Mouse (Mus musculus): ENCODE measurements around the gene Tmem178b. TPM values are rescaled to one million over a fixed set of nuclear protein-coding genes. Genes with fewer than 3 reads are reported as not detected.

Gene Tmem178b
- polyA plus RNA-seq, 1 experiment from 2014 or later: 0.15 TPM

DNA sequence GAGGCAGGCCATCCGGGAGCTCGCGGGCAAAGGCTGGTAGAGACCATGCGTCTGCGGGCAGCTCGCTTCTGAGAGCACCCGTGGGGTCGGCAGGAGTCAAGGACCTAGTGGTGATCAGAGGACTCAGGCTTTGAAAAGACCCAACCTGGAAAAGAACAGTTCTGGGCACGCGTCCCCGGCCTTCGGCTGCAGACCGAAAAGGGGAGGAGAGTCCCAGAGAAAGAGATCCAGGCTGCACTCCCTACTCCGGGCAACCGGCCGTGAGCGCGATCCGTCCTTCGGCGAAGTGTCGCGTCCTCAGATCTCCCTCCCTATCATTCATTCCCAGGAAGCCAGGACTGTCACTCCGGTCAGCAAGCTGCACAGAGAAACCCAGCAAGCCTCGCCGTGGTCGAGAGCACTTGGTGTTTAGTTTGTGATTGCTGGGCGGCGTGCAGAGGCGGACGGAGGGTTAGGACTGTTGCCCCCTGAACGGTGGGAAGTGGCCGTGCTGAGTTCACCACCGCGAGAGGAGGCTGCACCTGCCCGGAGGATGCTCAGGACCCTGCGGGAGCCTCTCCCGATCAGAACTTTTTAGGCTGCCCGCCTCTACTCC lies 668 bp upstream of the Tmem178b start:
- peaks cover 53% of the 10 kb centered on the region for H3K27me3 ChIP-seq (ENCODE audit: control insufficient read depth, insufficient read depth, low read length)
- H3K4me2 ChIP-seq (replicated peaks; ENCODE audit: low read depth, low read length): peak overlapping the region; percentile 96
- no peaks in the 10 kb centered on the region for H3K36me3 ChIP-seq (ENCODE audit: control insufficient read depth, insufficient read depth, low read length)
- H3K27ac ChIP-seq (ENCODE audit: low read depth, low read length): no peak overlapping the region
- peak; percentile 21; the same call in 1 of the 2 replicates for ATAC-seq (ENCODE audit: low FRiP score, low TSS enrichment)
- H3K4me1 ChIP-seq (ENCODE audit: control insufficient read depth, insufficient read depth, low read length): no peaks in the 10 kb centered on the region
- H3K4me3 ChIP-seq (ENCODE audit: low read length): peak overlapping the region; percentile 51
- H3K9me3 ChIP-seq (ENCODE audit: control insufficient read depth, low read length): no peaks in the 10 kb centered on the region
- WGBS: 0% methylated on average over 37 of the region's 39 CpGs
- peak overlapping the region; percentile 13; the same call in 1 of the 2 replicates for H3K9ac ChIP-seq (ENCODE audit: low read depth, low read length)

- Histone ChIP-seq H3K36me3 (ENCODE audit: control insufficient read depth, insufficient read depth, low read length) (no peaks in the 10 kb centered on the region), H3K4me1 (ENCODE audit: control insufficient read depth, insufficient read depth, low read length) (no peaks in the 10 kb centered on the region), H3K27me3 (ENCODE audit: control insufficient read depth, insufficient read depth, low read length) (peaks cover 44% of the 10 kb centered on the region), H3K4me2 (replicated peaks; ENCODE audit: low read depth, low read length) (no peak overlapping the region), H3K27ac (ENCODE audit: low read depth, low read length) (no peak overlapping the region), H3K4me3 (ENCODE audit: low read length) (no peak overlapping the region), H3K9ac (ENCODE audit: low read depth, low read length) (no peak overlapping the region), H3K9me3 (ENCODE audit: control insufficient read depth, low read length) (no peaks in the 10 kb centered on the region)
- 61% methylated on average over 4 of the region's 4 CpGs for WGBS
- no peak for ATAC-seq (ENCODE audit: low FRiP score, low TSS enrichment)
Measured at GRCm38 (mm10) chr6:39875186-39875585, 2.1 kb downstream of the Tmem178b start.

GRCm38 (mm10) chr6:39876444-39876843 lies 3.4 kb downstream of the Tmem178b start:
- Histone ChIP-seq H3K9ac (ENCODE audit: low read depth, low read length) (no peak overlapping the region), H3K4me2 (replicated peaks; ENCODE audit: low read depth, low read length) (no peak overlapping the region), H3K27ac (ENCODE audit: low read depth, low read length) (no peak overlapping the region), H3K4me3 (ENCODE audit: low read length) (no peak overlapping the region), H3K4me1 (ENCODE audit: control insufficient read depth, insufficient read depth, low read length) (no peaks in the 10 kb centered on the region), H3K27me3 (ENCODE audit: control insufficient read depth, insufficient read depth, low read length) (peaks cover 40% of the 10 kb centered on the region), H3K9me3 (ENCODE audit: control insufficient read depth, low read length) (no peaks in the 10 kb centered on the region), H3K36me3 (ENCODE audit: control insufficient read depth, insufficient read depth, low read length) (no peaks in the 10 kb centered on the region)
- WGBS: 76% methylated on average over 3 of the region's 3 CpGs
- no peak for ATAC-seq (ENCODE audit: low FRiP score, low TSS enrichment)

DNA sequence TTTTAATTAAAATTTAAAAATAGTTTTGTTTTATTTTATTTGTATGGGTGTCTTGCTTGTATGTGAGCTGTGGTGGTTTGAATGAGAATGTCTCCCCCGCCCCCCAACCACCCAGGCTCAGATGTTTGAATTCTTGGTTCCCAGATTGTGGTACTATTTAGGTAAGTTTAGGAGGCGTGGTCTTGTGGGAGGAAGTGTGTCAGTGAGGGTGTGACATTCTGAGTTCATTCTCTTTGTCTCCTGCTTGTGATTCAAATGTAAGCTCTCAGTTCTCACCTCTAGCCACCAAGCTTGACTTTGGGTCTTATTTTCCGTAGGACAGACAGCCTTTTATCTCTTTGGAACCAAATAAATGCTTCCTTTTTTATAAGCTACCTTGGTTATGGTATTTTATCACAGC lies 17.7 kb downstream of the Tmem178b start:
- no peak overlapping the region for H3K27ac ChIP-seq (ENCODE audit: low read depth, low read length)
- H3K9ac ChIP-seq (ENCODE audit: low read depth, low read length): no peak overlapping the region
- H3K27me3 ChIP-seq (ENCODE audit: control insufficient read depth, insufficient read depth, low read length): no peaks in the 10 kb centered on the region
- H3K36me3 ChIP-seq (ENCODE audit: control insufficient read depth, insufficient read depth, low read length): no peaks in the 10 kb centered on the region
- no peak overlapping the region for H3K4me2 ChIP-seq (replicated peaks; ENCODE audit: low read depth, low read length)
- H3K4me1 ChIP-seq (ENCODE audit: control insufficient read depth, insufficient read depth, low read length): no peaks in the 10 kb centered on the region
- H3K4me3 ChIP-seq (ENCODE audit: low read length): no peak overlapping the region
- H3K9me3 ChIP-seq (ENCODE audit: control insufficient read depth, low read length): no peaks in the 10 kb centered on the region
- no peak for ATAC-seq (ENCODE audit: low FRiP score, low TSS enrichment)
- WGBS: 61% methylated on average over 3 of the region's 3 CpGs

- H3K27ac ChIP-seq (ENCODE audit: low read depth, low read length): no peak overlapping the region
- 83% methylated on average over 3 of the region's 3 CpGs for WGBS
- no peaks in the 10 kb centered on the region for H3K36me3 ChIP-seq (ENCODE audit: control insufficient read depth, insufficient read depth, low read length)
- H3K9ac ChIP-seq (ENCODE audit: low read depth, low read length): no peak overlapping the region
- no peaks in the 10 kb centered on the region for H3K9me3 ChIP-seq (ENCODE audit: control insufficient read depth, low read length)
- H3K4me2 ChIP-seq (replicated peaks; ENCODE audit: low read depth, low read length): no peak overlapping the region
- no peaks in the 10 kb centered on the region for H3K4me1 ChIP-seq (ENCODE audit: control insufficient read depth, insufficient read depth, low read length)
- no peak for ATAC-seq (ENCODE audit: low FRiP score, low TSS enrichment)
- no peak overlapping the region for H3K4me3 ChIP-seq (ENCODE audit: low read length)
- no peaks in the 10 kb centered on the region for H3K27me3 ChIP-seq (ENCODE audit: control insufficient read depth, insufficient read depth, low read length)
Measured at GRCm38 (mm10) chr6:39896500-39896899, 23.4 kb downstream of the Tmem178b start.

DNA sequence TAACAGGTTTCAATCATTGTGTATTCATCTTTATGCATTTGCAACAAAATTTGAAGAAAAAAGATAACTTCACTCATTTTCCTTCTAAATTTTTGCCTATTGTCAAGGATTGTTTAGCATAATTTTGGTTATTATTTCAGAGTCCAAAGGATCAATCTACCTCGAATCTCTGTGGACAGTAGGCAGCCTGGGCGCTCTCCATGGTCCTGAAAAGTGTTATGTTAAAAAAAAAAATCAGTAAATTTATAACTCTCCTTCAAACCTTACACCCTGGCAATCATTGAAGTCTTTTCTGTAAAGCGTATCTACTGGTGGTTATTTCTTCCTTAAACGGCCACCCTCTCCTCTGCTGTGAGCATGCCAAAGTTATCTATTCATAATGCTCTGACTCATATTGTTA lies 26.2 kb downstream of the Tmem178b start:
- H3K27me3 ChIP-seq (ENCODE audit: control insufficient read depth, insufficient read depth, low read length): no peaks in the 10 kb centered on the region
- no peak overlapping the region for H3K9ac ChIP-seq (ENCODE audit: low read depth, low read length)
- WGBS: 42% methylated on average over 4 of the region's 4 CpGs
- no peak for ATAC-seq (ENCODE audit: low FRiP score, low TSS enrichment)
- no peak overlapping the region for H3K4me3 ChIP-seq (ENCODE audit: low read length)
- no peaks in the 10 kb centered on the region for H3K9me3 ChIP-seq (ENCODE audit: control insufficient read depth, low read length)
- H3K4me1 ChIP-seq (ENCODE audit: control insufficient read depth, insufficient read depth, low read length): no peaks in the 10 kb centered on the region
- no peak overlapping the region for H3K27ac ChIP-seq (ENCODE audit: low read depth, low read length)
- no peaks in the 10 kb centered on the region for H3K36me3 ChIP-seq (ENCODE audit: control insufficient read depth, insufficient read depth, low read length)
- no peak overlapping the region for H3K4me2 ChIP-seq (replicated peaks; ENCODE audit: low read depth, low read length)

DNA sequence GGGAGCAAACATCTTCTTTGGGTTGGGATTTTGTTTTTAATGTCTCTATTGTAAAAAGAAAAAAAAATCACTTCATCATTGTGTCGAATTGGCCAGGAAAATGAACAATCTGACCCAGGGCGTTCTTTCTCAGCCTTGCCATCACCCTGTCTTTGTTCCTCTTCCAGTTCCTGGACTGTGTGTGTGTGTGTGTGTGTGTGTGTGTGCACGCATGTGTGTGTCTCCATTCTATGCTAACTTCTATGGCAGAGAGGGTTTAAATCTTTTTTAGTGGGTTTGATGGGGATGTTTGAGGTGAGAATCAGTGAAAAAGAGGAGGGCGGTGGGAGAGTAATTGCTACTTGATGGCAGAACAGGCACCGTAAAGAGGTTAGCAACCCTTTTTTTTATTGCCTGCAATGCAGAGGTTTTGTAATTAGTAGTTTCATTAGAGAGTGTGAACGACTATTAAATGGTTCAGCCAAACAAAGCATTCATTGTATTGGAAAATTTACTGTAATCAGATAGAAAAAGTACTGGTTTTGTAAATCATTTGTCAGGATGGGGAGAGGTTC lies 30.2 kb downstream of the Tmem178b start:
- Histone ChIP-seq H3K9ac (ENCODE audit: low read depth, low read length) (no peak overlapping the region), H3K4me3 (ENCODE audit: low read length) (no peak overlapping the region), H3K27ac (ENCODE audit: low read depth, low read length) (no peak overlapping the region), H3K36me3 (ENCODE audit: control insufficient read depth, insufficient read depth, low read length) (no peaks in the 10 kb centered on the region), H3K4me2 (replicated peaks; ENCODE audit: low read depth, low read length) (no peak overlapping the region), H3K4me1 (ENCODE audit: control insufficient read depth, insufficient read depth, low read length) (no peaks in the 10 kb centered on the region), H3K27me3 (ENCODE audit: control insufficient read depth, insufficient read depth, low read length) (no peaks in the 10 kb centered on the region), H3K9me3 (ENCODE audit: control insufficient read depth, low read length) (no peaks in the 10 kb centered on the region)
- WGBS: 40% methylated on average over 6 of the region's 6 CpGs
- ATAC-seq (ENCODE audit: low FRiP score, low TSS enrichment): no peak

DNA sequence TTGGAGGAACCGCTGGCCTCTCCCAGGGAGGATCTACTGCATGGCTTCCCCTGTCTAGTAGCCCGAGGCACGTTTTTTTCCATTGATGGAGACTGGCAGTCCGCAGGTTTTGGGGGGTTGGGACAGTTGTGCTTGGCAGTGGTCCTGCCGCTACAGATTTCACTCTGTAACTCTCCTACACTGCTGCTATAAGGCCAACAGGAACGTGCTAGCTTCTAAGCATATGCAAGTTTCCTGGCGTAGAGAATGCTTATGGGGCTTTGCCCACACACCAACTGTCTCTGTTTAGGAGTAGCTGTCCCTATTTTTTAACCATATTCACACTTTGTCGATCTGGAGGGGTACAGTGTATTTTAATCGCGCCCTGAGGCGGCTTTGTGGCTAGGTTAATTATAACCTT lies 30.8 kb downstream of the Tmem178b start:
- Histone ChIP-seq H3K9ac (ENCODE audit: low read depth, low read length) (no peak overlapping the region), H3K4me2 (replicated peaks; ENCODE audit: low read depth, low read length) (no peak overlapping the region), H3K27ac (ENCODE audit: low read depth, low read length) (no peak overlapping the region), H3K4me3 (ENCODE audit: low read length) (no peak overlapping the region), H3K9me3 (ENCODE audit: control insufficient read depth, low read length) (no peaks in the 10 kb centered on the region), H3K36me3 (ENCODE audit: control insufficient read depth, insufficient read depth, low read length) (no peaks in the 10 kb centered on the region), H3K4me1 (ENCODE audit: control insufficient read depth, insufficient read depth, low read length) (no peaks in the 10 kb centered on the region), H3K27me3 (ENCODE audit: control insufficient read depth, insufficient read depth, low read length) (no peaks in the 10 kb centered on the region)
- WGBS: 46% methylated on average over 11 of the region's 11 CpGs
- ATAC-seq (ENCODE audit: low FRiP score, low TSS enrichment): no peak

GRCm38 (mm10) chr6:39914956-39915355 lies 41.9 kb downstream of the Tmem178b start:
- H3K4me1 ChIP-seq (ENCODE audit: control insufficient read depth, insufficient read depth, low read length): no peaks in the 10 kb centered on the region
- H3K36me3 ChIP-seq (ENCODE audit: control insufficient read depth, insufficient read depth, low read length): no peaks in the 10 kb centered on the region
- H3K4me2 ChIP-seq (replicated peaks; ENCODE audit: low read depth, low read length): no peak overlapping the region
- no peaks in the 10 kb centered on the region for H3K27me3 ChIP-seq (ENCODE audit: control insufficient read depth, insufficient read depth, low read length)
- 31% methylated on average over 8 of the region's 8 CpGs for WGBS
- ATAC-seq (ENCODE audit: low FRiP score, low TSS enrichment): no peak
- no peak overlapping the region for H3K9ac ChIP-seq (ENCODE audit: low read depth, low read length)
- H3K9me3 ChIP-seq (ENCODE audit: control insufficient read depth, low read length): no peaks in the 10 kb centered on the region
- no peak overlapping the region for H3K4me3 ChIP-seq (ENCODE audit: low read length)
- H3K27ac ChIP-seq (ENCODE audit: low read depth, low read length): no peak overlapping the region
